Mouse (Mus musculus): ENCODE measurements around the gene Ssc4d.

DNA sequence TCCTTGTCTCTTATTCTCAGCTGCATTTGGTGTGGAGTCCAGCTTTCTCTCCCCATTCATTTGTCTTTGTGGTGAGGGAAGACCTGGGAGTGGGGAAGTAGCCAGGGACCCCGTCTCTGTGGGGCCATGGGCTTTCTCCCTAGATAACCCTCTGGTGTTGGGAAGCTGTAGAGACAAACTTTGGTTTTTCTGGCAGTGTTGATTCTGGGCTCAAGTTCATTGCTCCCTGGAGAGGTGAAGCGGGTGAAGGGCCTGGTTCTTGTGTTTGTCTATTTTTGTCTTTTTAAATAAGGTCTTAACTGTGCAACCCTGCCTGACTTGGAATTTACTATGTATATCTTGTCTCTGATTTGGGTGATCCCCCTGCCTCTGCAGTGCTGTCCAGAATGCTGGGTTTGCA, 44.4 kb upstream of the Ssc4d start:
- TF ChIP-seq POLR2AphosphoS5 (IDR thresholded peaks at IDR 0.05; ENCODE audit: insufficient replicate concordance, low read depth, low read length) (no peak), CTCF (IDR thresholded peaks at IDR 0.05; ENCODE audit: low read depth, low read length) (no peak)
